Mouse (Mus musculus): ENCODE measurements around the gene Fam234b. TPM values are rescaled to one million over a fixed set of nuclear protein-coding genes. Genes with fewer than 3 reads are reported as not detected.

The Fam234b gene
- polyA plus RNA-seq, 1 experiment from 2014 or later: 7.9 TPM

- no peak overlapping the region for H3K4me2 ChIP-seq (ENCODE audit: low read length)
- no peak overlapping the region for H3K9ac ChIP-seq (ENCODE audit: low read length)
- H3K27me3 ChIP-seq (ENCODE audit: control insufficient read depth, insufficient read depth, low read length): no peaks in the 10 kb centered on the region
- no peak overlapping the region for H3K4me3 ChIP-seq (ENCODE audit: control insufficient read depth in 1 of 2, insufficient read depth in 1 of 2, low read depth in 1 of 2, low read length in 2 of 2)
- no peaks in the 10 kb centered on the region for H3K36me3 ChIP-seq (ENCODE audit: control insufficient read depth, insufficient read depth, low read length)
- peak; percentile 50; the same call in 1 of the 2 replicates for ATAC-seq (ENCODE audit: insufficient number of reproducible peaks, insufficient read depth, low FRiP score, low read depth)
- H3K27ac ChIP-seq (replicated peaks in 1 of 2; ENCODE audit: control insufficient read depth in 1 of 2, insufficient read depth in 1 of 2, low read depth in 2 of 2, low read length in 2 of 2): peak overlapping the region in 1 of 2 experiments; percentile 20; a peak in 1 of 4 replicates
- H3K4me1 ChIP-seq (ENCODE audit: control insufficient read depth in 2 of 2, insufficient read depth in 2 of 2, low read length in 2 of 2): peaks cover 4 to 5% of the 10 kb centered on the region in 2 experiments; a peak in 2 of 4 replicates
- H3K9me3 ChIP-seq (ENCODE audit: control insufficient read depth, low read length): 0 out of 2 replicates have a peak, but pooled peaks cover 5% of the 10 kb centered on the region
Measured at GRCm38 (mm10) chr6:135268392-135268791, 70.6 kb downstream of the Fam234b start.

- H3K9ac ChIP-seq (ENCODE audit: low read length): no peak overlapping the region
- H3K9me3 ChIP-seq (ENCODE audit: control insufficient read depth, low read length): no peaks in the 10 kb centered on the region
- no peaks in the 10 kb centered on the region for H3K27me3 ChIP-seq (ENCODE audit: control insufficient read depth, insufficient read depth, low read length)
- WGBS: 75% methylated on average over 6 of the region's 6 CpGs
- no peak overlapping the region for H3K4me3 ChIP-seq (ENCODE audit: control insufficient read depth in 1 of 2, insufficient read depth in 1 of 2, low read depth in 1 of 2, low read length in 2 of 2)
- H3K36me3 ChIP-seq (ENCODE audit: control insufficient read depth, insufficient read depth, low read length): no peaks in the 10 kb centered on the region
- no peak for ATAC-seq (ENCODE audit: insufficient number of reproducible peaks, insufficient read depth, low FRiP score, low read depth)
- no peak overlapping the region for H3K4me2 ChIP-seq (ENCODE audit: low read length)
- peaks cover 5 to 6% of the 10 kb centered on the region in 2 experiments; a peak in 2 of 4 replicates for H3K4me1 ChIP-seq (ENCODE audit: control insufficient read depth in 2 of 2, insufficient read depth in 2 of 2, low read length in 2 of 2)
- no peak overlapping the region for H3K27ac ChIP-seq (replicated peaks in 1 of 2; ENCODE audit: control insufficient read depth in 1 of 2, insufficient read depth in 1 of 2, low read depth in 2 of 2, low read length in 2 of 2)
Measured at GRCm38 (mm10) chr6:135269626-135270025, 71.8 kb downstream of the Fam234b start.

DNA sequence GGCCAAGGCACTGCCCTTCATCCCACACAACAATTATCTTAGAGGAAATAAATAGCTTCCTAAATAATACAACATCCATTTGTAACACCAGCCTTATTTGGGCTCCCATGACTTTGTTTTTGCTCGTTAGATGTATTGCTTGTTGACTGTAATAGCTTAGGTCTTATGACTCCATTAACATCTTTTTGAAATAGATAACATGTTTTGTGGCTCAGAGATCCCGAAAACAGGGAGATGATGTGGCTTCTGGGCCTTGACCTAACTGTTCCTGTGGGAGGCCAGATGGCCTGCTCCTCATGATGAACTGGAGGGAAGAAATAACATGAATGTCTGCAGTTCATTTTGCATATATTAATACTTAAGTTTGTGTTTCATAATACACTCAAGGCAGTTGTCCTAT, 74.0 kb downstream of the Fam234b start:
- no peak overlapping the region for H3K4me3 ChIP-seq (ENCODE audit: control insufficient read depth in 1 of 2, insufficient read depth in 1 of 2, low read depth in 1 of 2, low read length in 2 of 2)
- H3K27ac ChIP-seq (replicated peaks in 1 of 2; ENCODE audit: control insufficient read depth in 1 of 2, insufficient read depth in 1 of 2, low read depth in 2 of 2, low read length in 2 of 2): no peak overlapping the region
- no peaks in the 10 kb centered on the region for H3K27me3 ChIP-seq (ENCODE audit: control insufficient read depth, insufficient read depth, low read length)
- peaks cover 5 to 6% of the 10 kb centered on the region in 2 experiments; a peak in 2 of 4 replicates for H3K4me1 ChIP-seq (ENCODE audit: control insufficient read depth in 2 of 2, insufficient read depth in 2 of 2, low read length in 2 of 2)
- ATAC-seq (ENCODE audit: insufficient number of reproducible peaks, insufficient read depth, low FRiP score, low read depth): no peak
- H3K9me3 ChIP-seq (ENCODE audit: control insufficient read depth, low read length): no peaks in the 10 kb centered on the region
- no peak overlapping the region for H3K4me2 ChIP-seq (ENCODE audit: low read length)
- WGBS: 71% methylated on average over 2 of the region's 2 CpGs
- no peaks in the 10 kb centered on the region for H3K36me3 ChIP-seq (ENCODE audit: control insufficient read depth, insufficient read depth, low read length)
- H3K9ac ChIP-seq (ENCODE audit: low read length): no peak overlapping the region

- H3K9ac ChIP-seq (ENCODE audit: low read length): no peak overlapping the region
- H3K4me3 ChIP-seq (ENCODE audit: control insufficient read depth in 1 of 2, insufficient read depth in 1 of 2, low read depth in 1 of 2, low read length in 2 of 2): no peak overlapping the region
- H3K27me3 ChIP-seq (ENCODE audit: control insufficient read depth, insufficient read depth, low read length): no peaks in the 10 kb centered on the region
- H3K36me3 ChIP-seq (ENCODE audit: control insufficient read depth, insufficient read depth, low read length): no peaks in the 10 kb centered on the region
- WGBS: 87% methylated on average over 6 of the region's 6 CpGs
- peaks cover 5 to 6% of the 10 kb centered on the region in 2 experiments; a peak in 2 of 4 replicates for H3K4me1 ChIP-seq (ENCODE audit: control insufficient read depth in 2 of 2, insufficient read depth in 2 of 2, low read length in 2 of 2)
- H3K27ac ChIP-seq (replicated peaks in 1 of 2; ENCODE audit: control insufficient read depth in 1 of 2, insufficient read depth in 1 of 2, low read depth in 2 of 2, low read length in 2 of 2): no peak overlapping the region
- ATAC-seq (ENCODE audit: insufficient number of reproducible peaks, insufficient read depth, low FRiP score, low read depth): no peak
- H3K4me2 ChIP-seq (ENCODE audit: low read length): no peak overlapping the region
- no peaks in the 10 kb centered on the region for H3K9me3 ChIP-seq (ENCODE audit: control insufficient read depth, low read length)
Measured at GRCm38 (mm10) chr6:135273066-135273465, 75.3 kb downstream of the Fam234b start.

- 43% methylated on average over 4 of the region's 4 CpGs for WGBS
- Histone ChIP-seq H3K9me3 (ENCODE audit: control insufficient read depth, low read length) (no peaks in the 10 kb centered on the region), H3K4me2 (ENCODE audit: low read length) (no peak overlapping the region), H3K36me3 (ENCODE audit: control insufficient read depth, insufficient read depth, low read length) (no peaks in the 10 kb centered on the region), H3K9ac (ENCODE audit: low read length) (no peak overlapping the region), H3K27me3 (ENCODE audit: control insufficient read depth, insufficient read depth, low read length) (no peaks in the 10 kb centered on the region), H3K4me3 (ENCODE audit: control insufficient read depth in 1 of 2, insufficient read depth in 1 of 2, low read depth in 1 of 2, low read length in 2 of 2) (no peak overlapping the region), H3K27ac (replicated peaks in 1 of 2; ENCODE audit: control insufficient read depth in 1 of 2, insufficient read depth in 1 of 2, low read depth in 2 of 2, low read length in 2 of 2) (no peak overlapping the region), H3K4me1 (ENCODE audit: control insufficient read depth in 2 of 2, insufficient read depth in 2 of 2, low read length in 2 of 2) (peaks cover 5 to 6% of the 10 kb centered on the region in 2 experiments; a peak in 2 of 4 replicates)
- no peak for ATAC-seq (ENCODE audit: insufficient number of reproducible peaks, insufficient read depth, low FRiP score, low read depth)
Measured at GRCm38 (mm10) chr6:135275231-135275630, 77.5 kb downstream of the Fam234b start.

DNA sequence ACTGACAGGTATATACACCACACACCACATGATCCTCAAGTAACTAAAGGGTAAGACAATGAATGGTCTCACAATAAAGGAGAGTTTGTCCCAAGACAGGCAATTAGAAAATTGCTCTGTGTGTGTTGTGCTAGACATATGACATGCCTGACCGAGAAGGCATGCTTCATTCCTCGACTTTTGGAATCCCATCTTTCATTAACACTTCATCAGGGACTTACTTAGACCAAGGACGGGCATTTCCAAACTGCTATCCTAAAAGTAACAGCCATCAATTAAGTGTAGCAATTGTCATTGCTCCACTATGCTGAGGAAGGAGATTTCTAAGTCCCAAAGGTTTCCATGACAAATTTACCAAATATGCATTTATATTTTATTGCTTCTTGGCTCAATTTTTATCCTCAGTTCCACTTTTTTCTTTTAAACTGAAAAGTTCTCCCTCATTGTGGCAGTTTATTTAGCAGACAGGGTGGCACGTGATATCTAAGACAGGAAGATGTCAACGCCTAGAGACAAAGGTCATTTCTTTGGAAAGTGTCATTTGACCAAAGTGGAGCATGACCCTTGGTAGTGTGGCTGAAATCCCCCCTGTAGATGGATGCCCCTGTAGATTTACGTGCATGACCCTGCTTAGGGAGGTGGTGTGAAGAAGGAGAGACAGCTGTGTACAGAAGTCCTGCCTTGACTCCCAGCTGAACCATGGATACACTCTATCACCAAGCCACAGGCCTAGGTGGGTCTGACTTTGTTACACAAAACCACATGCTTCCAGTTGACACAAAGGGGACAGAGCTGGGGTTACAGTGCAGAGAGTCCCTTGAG, 78.9 kb downstream of the Fam234b start:
- H3K27ac ChIP-seq (replicated peaks in 1 of 2; ENCODE audit: control insufficient read depth in 1 of 2, insufficient read depth in 1 of 2, low read depth in 2 of 2, low read length in 2 of 2): no peak overlapping the region
- no peaks in the 10 kb centered on the region for H3K36me3 ChIP-seq (ENCODE audit: control insufficient read depth, insufficient read depth, low read length)
- no peaks in the 10 kb centered on the region for H3K27me3 ChIP-seq (ENCODE audit: control insufficient read depth, insufficient read depth, low read length)
- no peak overlapping the region for H3K4me3 ChIP-seq (ENCODE audit: control insufficient read depth in 1 of 2, insufficient read depth in 1 of 2, low read depth in 1 of 2, low read length in 2 of 2)
- no peak overlapping the region for H3K4me2 ChIP-seq (ENCODE audit: low read length)
- ATAC-seq (ENCODE audit: insufficient number of reproducible peaks, insufficient read depth, low FRiP score, low read depth): no peak
- WGBS: 55% methylated on average over 6 of the region's 6 CpGs
- H3K9me3 ChIP-seq (ENCODE audit: control insufficient read depth, low read length): no peaks in the 10 kb centered on the region
- no peak overlapping the region for H3K9ac ChIP-seq (ENCODE audit: low read length)
- peaks cover 2 to 5% of the 10 kb centered on the region in 2 experiments; a peak in 1 of 4 replicates for H3K4me1 ChIP-seq (ENCODE audit: control insufficient read depth in 2 of 2, insufficient read depth in 2 of 2, low read length in 2 of 2)

- H3K9me3 ChIP-seq (ENCODE audit: control insufficient read depth, low read length): no peaks in the 10 kb centered on the region
- H3K4me1 ChIP-seq (ENCODE audit: control insufficient read depth in 2 of 2, insufficient read depth in 2 of 2, low read length in 2 of 2): peaks cover 0 to 2% of the 10 kb centered on the region in 2 experiments; a peak in 1 of 4 replicates
- H3K27ac ChIP-seq (replicated peaks in 1 of 2; ENCODE audit: control insufficient read depth in 1 of 2, insufficient read depth in 1 of 2, low read depth in 2 of 2, low read length in 2 of 2): no peak overlapping the region
- no peak for ATAC-seq (ENCODE audit: insufficient number of reproducible peaks, insufficient read depth, low FRiP score, low read depth)
- H3K36me3 ChIP-seq (ENCODE audit: control insufficient read depth, insufficient read depth, low read length): no peaks in the 10 kb centered on the region
- H3K4me3 ChIP-seq (ENCODE audit: control insufficient read depth in 1 of 2, insufficient read depth in 1 of 2, low read depth in 1 of 2, low read length in 2 of 2): no peak overlapping the region
- no peak overlapping the region for H3K4me2 ChIP-seq (ENCODE audit: low read length)
- 85% methylated on average over 6 of the region's 6 CpGs for WGBS
- H3K27me3 ChIP-seq (ENCODE audit: control insufficient read depth, insufficient read depth, low read length): no peaks in the 10 kb centered on the region
- no peak overlapping the region for H3K9ac ChIP-seq (ENCODE audit: low read length)
Measured at GRCm38 (mm10) chr6:135278302-135278701, 80.5 kb downstream of the Fam234b start.
